Mouse (Mus musculus): ENCODE measurements around the gene Prkca. TPM values are rescaled to one million over a fixed set of nuclear protein-coding genes. Genes with fewer than 3 reads are reported as not detected.

The Prkca gene
- polyA plus RNA-seq, 1 experiment = 18.1 TPM

- H3K79me3 ChIP-seq (ENCODE audit: low read depth) = no peaks in the 10 kb centered on the region
- TF ChIP-seq CTCF (IDR thresholded peaks at IDR 0.05; ENCODE audit: control insufficient read depth, insufficient read depth, insufficient read length) (no peak), MYOD1 (IDR thresholded peaks at IDR 0.05; ENCODE audit: control insufficient read depth, insufficient read length, low read depth) (no peak), CEBPB (IDR thresholded peaks at IDR 0.05; ENCODE audit: low read depth) (no peak)
- no peaks in the 10 kb centered on the region for H3K79me2 ChIP-seq (ENCODE audit: control insufficient read depth, insufficient read depth)
These were observed 308.0 kb downstream of the Prkca start for GRCm38 (mm10) chr11:108035761-108036160.

DNA sequence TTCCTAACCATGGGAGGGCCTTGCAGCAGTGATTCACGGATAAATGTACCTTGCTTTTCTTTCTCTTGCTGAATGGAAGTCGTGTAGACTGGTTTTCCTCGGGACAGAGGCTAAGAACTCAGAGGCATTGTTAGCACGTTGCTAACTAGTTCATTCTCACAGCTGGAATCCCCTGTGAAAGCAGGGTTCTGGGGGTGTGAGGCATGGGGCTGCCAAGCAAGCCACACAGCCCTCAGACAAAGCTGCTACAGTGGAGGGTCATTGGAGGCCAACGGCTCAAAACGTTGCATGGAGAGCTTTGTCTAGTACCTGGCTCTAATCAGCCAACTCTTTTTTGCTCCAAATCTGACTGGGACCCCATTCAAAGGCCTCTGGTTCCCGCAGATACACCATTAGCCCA is 309.4 kb downstream of the Prkca start:
- H3K4me3 ChIP-seq (ENCODE audit: insufficient read depth, poor library complexity, severe bottlenecking) = no peak overlapping the region
- H3K36me3 ChIP-seq (ENCODE audit: control insufficient read depth, insufficient read depth) = no peaks in the 10 kb centered on the region
- H3ac ChIP-seq (ENCODE audit: control insufficient read depth, insufficient read length, low read depth) = no peak overlapping the region
- no peaks in the 10 kb centered on the region for H3K79me2 ChIP-seq (ENCODE audit: control insufficient read depth, insufficient read depth)
- H3K79me3 ChIP-seq (ENCODE audit: low read depth) = no peaks in the 10 kb centered on the region
- TF ChIP-seq MAX (IDR thresholded peaks at IDR 0.05) = no peak
- H3K27me3 ChIP-seq (ENCODE audit: control insufficient read depth, insufficient read depth, insufficient read length) = no peaks in the 10 kb centered on the region

More at GRCm38 (mm10) chr11:108035761-108036160, 308.0 kb downstream of the Prkca start:
- Histone ChIP-seq H3K27me3 (ENCODE audit: control insufficient read depth, insufficient read depth, insufficient read length) (no peaks in the 10 kb centered on the region), H3ac (ENCODE audit: control insufficient read depth, insufficient read length, low read depth) (no peak overlapping the region), H3K36me3 (ENCODE audit: control insufficient read depth, insufficient read depth) (peaks cover 8% of the 10 kb centered on the region), H3K4me3 (ENCODE audit: insufficient read depth, poor library complexity, severe bottlenecking) (no peak overlapping the region)

DNA sequence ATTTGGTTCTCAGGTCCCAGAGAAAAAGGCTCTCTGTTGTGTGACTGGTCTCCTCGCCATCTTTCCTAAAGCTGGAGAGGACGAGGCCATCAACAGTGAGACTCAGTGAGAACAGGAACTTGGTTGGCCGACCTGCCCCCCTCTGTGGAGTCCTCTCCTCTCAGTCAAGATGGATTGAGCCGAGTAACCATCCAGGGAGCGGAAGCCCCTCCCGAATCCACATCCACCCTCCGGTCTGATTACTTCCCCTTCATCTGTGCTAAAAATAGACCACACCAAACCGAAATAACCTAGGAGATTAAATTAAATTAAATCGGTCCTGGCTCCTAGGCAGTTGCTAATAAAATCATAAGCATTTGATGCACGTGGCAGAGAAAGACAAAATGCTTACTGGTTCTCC is 311.2 kb downstream of the Prkca start:
- H3K79me3 ChIP-seq (ENCODE audit: low read depth) = no peaks in the 10 kb centered on the region
- no peaks in the 10 kb centered on the region for H3K36me3 ChIP-seq (ENCODE audit: control insufficient read depth, insufficient read depth)
- no peak overlapping the region for H3ac ChIP-seq (ENCODE audit: control insufficient read depth, insufficient read length, low read depth)
- H3K27me3 ChIP-seq (ENCODE audit: control insufficient read depth, insufficient read depth, insufficient read length) = no peaks in the 10 kb centered on the region
- H3K4me3 ChIP-seq (ENCODE audit: insufficient read depth, poor library complexity, severe bottlenecking) = no peak overlapping the region
- TF ChIP-seq FOSL1 (IDR thresholded peaks at IDR 0.05; ENCODE audit: insufficient read depth, low read length, poor library complexity, severe bottlenecking) (no peak), CTCF (IDR thresholded peaks at IDR 0.05; ENCODE audit: control insufficient read depth, insufficient read depth, insufficient read length) (no peak), MYOG (IDR thresholded peaks at IDR 0.05; ENCODE audit: control insufficient read depth, extremely low read depth, insufficient read length) (no peak), CEBPB (IDR thresholded peaks at IDR 0.05; ENCODE audit: low read depth) (no peak), USF1 (IDR thresholded peaks at IDR 0.05; ENCODE audit: low read depth) (no peak), MAX (IDR thresholded peaks at IDR 0.05) (no peak)
- H3K79me2 ChIP-seq (ENCODE audit: control insufficient read depth, insufficient read depth) = no peaks in the 10 kb centered on the region

GRCm38 (mm10) chr11:108030956-108031604 is 312.6 kb downstream of the Prkca start:
- Histone ChIP-seq H3K36me3 (ENCODE audit: control insufficient read depth, insufficient read depth) (no peaks in the 10 kb centered on the region), H3K79me2 (ENCODE audit: control insufficient read depth, insufficient read depth) (no peaks in the 10 kb centered on the region), H3K27me3 (ENCODE audit: control insufficient read depth, insufficient read depth, insufficient read length) (no peaks in the 10 kb centered on the region), H3K4me3 (ENCODE audit: insufficient read depth, poor library complexity, severe bottlenecking) (no peak overlapping the region), H3ac (ENCODE audit: control insufficient read depth, insufficient read length, low read depth) (no peak overlapping the region), H3K79me3 (ENCODE audit: low read depth) (no peaks in the 10 kb centered on the region)
- no peak for TF ChIP-seq MAX (IDR thresholded peaks at IDR 0.05)
- no peak for TF ChIP-seq MYOG (IDR thresholded peaks at IDR 0.05; ENCODE audit: control insufficient read depth, extremely low read depth, insufficient read length)
- TF ChIP-seq CTCF (IDR thresholded peaks at IDR 0.05; ENCODE audit: control insufficient read depth, insufficient read depth, insufficient read length) = peak; percentile 67
- TF ChIP-seq MYOD1 (IDR thresholded peaks at IDR 0.05; ENCODE audit: control insufficient read depth, insufficient read length, low read depth) = no peak
- no peak for TF ChIP-seq FOSL1 (IDR thresholded peaks at IDR 0.05; ENCODE audit: insufficient read depth, low read length, poor library complexity, severe bottlenecking)
- no peak for TF ChIP-seq USF1 (IDR thresholded peaks at IDR 0.05; ENCODE audit: low read depth)

GRCm38 (mm10) chr11:108029321-108029720 is 314.4 kb downstream of the Prkca start:
- Histone ChIP-seq H3K27me3 (ENCODE audit: control insufficient read depth, insufficient read depth, insufficient read length) (no peaks in the 10 kb centered on the region), H3K36me3 (ENCODE audit: control insufficient read depth, insufficient read depth) (no peaks in the 10 kb centered on the region), H3K79me3 (ENCODE audit: low read depth) (no peaks in the 10 kb centered on the region), H3ac (ENCODE audit: control insufficient read depth, insufficient read length, low read depth) (no peak overlapping the region), H3K79me2 (ENCODE audit: control insufficient read depth, insufficient read depth) (no peaks in the 10 kb centered on the region), H3K4me3 (ENCODE audit: insufficient read depth, poor library complexity, severe bottlenecking) (no peak overlapping the region)
- TF ChIP-seq MAX (IDR thresholded peaks at IDR 0.05) (no peak), CTCF (IDR thresholded peaks at IDR 0.05; ENCODE audit: control insufficient read depth, insufficient read depth, insufficient read length) (no peak), CEBPB (IDR thresholded peaks at IDR 0.05; ENCODE audit: low read depth) (no peak), USF1 (IDR thresholded peaks at IDR 0.05; ENCODE audit: low read depth) (no peak), FOSL1 (IDR thresholded peaks at IDR 0.05; ENCODE audit: insufficient read depth, low read length, poor library complexity, severe bottlenecking) (no peak), MYOG (IDR thresholded peaks at IDR 0.05; ENCODE audit: control insufficient read depth, extremely low read depth, insufficient read length) (no peak)

- H3K27me3 ChIP-seq (ENCODE audit: control insufficient read depth, insufficient read depth, insufficient read length) = no peaks in the 10 kb centered on the region
- no peak overlapping the region for H3ac ChIP-seq (ENCODE audit: control insufficient read depth, insufficient read length, low read depth)
- TF ChIP-seq MAX (IDR thresholded peaks at IDR 0.05) (no peak), MYOD1 (IDR thresholded peaks at IDR 0.05; ENCODE audit: control insufficient read depth, insufficient read length, low read depth) (no peak), CEBPB (IDR thresholded peaks at IDR 0.05; ENCODE audit: low read depth) (no peak), CTCF (IDR thresholded peaks at IDR 0.05; ENCODE audit: control insufficient read depth, insufficient read depth, insufficient read length) (no peak), MYOG (IDR thresholded peaks at IDR 0.05; ENCODE audit: control insufficient read depth, extremely low read depth, insufficient read length) (no peak), USF1 (IDR thresholded peaks at IDR 0.05; ENCODE audit: low read depth) (no peak), FOSL1 (IDR thresholded peaks at IDR 0.05; ENCODE audit: insufficient read depth, low read length, poor library complexity, severe bottlenecking) (no peak)
- H3K79me3 ChIP-seq (ENCODE audit: low read depth) = no peaks in the 10 kb centered on the region
- H3K79me2 ChIP-seq (ENCODE audit: control insufficient read depth, insufficient read depth) = no peaks in the 10 kb centered on the region
- no peaks in the 10 kb centered on the region for H3K36me3 ChIP-seq (ENCODE audit: control insufficient read depth, insufficient read depth)
- no peak overlapping the region for H3K4me3 ChIP-seq (ENCODE audit: insufficient read depth, poor library complexity, severe bottlenecking)
These were observed 315.3 kb downstream of the Prkca start for GRCm38 (mm10) chr11:108028398-108028797.
